In the genomic region with DNA sequence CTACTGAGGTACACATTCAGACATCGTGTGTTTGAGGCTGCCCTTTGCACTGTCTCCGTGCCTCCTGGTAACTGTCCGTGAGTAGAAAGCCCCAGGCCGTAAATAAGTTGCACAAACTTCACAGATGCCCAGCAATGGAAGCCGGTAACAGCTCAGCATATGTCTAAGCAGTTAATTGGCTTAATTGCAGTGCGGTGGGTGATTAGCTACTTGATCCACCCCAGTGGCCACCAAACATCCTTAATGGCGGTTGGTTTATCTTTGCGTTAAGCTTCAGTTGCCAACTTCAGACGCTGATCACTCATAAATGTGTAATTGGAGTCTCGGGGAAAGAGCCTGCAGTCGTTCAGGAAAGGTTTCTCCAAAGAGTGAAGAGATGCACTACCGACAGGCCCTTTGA, we compare ENCODE assay signal across 17 mouse cellular contexts.
"Had no signal": no experiment of that assay in that cellular context is flagged by ENCODE, and none has a peak within 500 bp of the region (broad histone marks: within the 10 kb centered on the region; RNA-seq: fewer than 3 reads in every experiment).

No protein-coding gene starts in this region.

- H3K4me3 ChIP-seq: midbrain, embryonic 10.5 days; midbrain, embryonic 12.5 days; myocyte; neural tube, embryonic 13.5 days; neural tube, embryonic 15.5 days had no signal

- ATAC-seq: midbrain, embryonic 16.5 days had no signal

- H3K27ac ChIP-seq: midbrain, embryonic 10.5 days; midbrain, embryonic 12.5 days; neural tube, embryonic 13.5 days; neural tube, embryonic 15.5 days had no signal

- H3K36me3 ChIP-seq: midbrain, embryonic 10.5 days; midbrain, embryonic 12.5 days; neural tube, embryonic 13.5 days; neural tube, embryonic 15.5 days had no signal

- H3K9ac ChIP-seq: lung, embryonic 14.5 days; midbrain, embryonic 12.5 days; neural tube, embryonic 13.5 days; neural tube, embryonic 15.5 days had no signal

- DNase-seq: lung, adult 18-20 months; lung, embryonic 14.5 days; lung, postnatal 10 days; lung, postnatal 4 days; midbrain, embryonic 14.5 days; right cerebral cortex, postnatal 25 days; right cerebral cortex, postnatal 4 days; spleen, adult 18-20 months; thymus, adult 18-20 months; thymus, postnatal 14 days; thymus, postnatal 36 days had no signal

- H3K4me2 ChIP-seq: lung, embryonic 14.5 days; midbrain, embryonic 12.5 days; neural tube, embryonic 13.5 days; neural tube, embryonic 15.5 days had no signal
